Mouse (Mus musculus) c-Kit-negative CD71-positive TER-119-positive erythroid progenitor cells, embryonic 14.5 days (primary cell): ENCODE data around the gene Tti1.
"Not testable (repeated sequence)": the region's sequence is repeated elsewhere in the genome, so short reads cannot be mapped to it uniquely, and the experiment has no call there.

Experiments
- DNase-seq: peaks from one replicate; pipeline ENCODE4 v3.0.0-alpha.2; 2013; ENCODE audit warnings: low read depth, low spot score

Tti1 gene

DNA sequence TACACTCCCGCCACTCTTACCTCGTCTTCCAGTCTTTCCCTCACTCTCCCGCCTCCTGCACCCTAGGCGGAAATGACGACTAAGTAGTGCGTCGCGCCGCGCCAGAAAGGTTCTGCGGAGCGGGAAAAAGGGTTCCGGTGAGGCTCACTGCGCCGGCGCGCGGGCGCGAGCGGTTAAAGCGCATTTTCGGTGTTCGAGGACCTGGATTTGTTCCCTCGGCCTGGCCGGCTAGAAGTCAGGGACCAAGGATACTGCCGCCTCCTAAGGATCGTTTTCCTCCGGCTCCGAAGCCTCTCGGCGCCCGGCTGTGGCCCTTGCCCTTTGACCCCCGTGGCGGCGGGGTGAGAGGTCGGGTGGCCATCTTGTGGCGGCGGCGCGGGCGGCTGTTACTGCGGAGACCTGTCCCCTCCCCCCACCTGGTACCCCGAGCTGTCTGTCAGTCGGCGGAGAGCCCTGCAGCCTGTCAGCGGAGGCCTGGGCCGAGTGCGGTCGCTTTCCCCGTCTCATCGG lies at the start of gene Tti1, which contains the start of gene Rprd1b:
Tti1 (minus strand) TSS at position 80 of the 510 bp plus-strand sequence.
Rprd1b (plus strand) TSS at position 144 of the 510 bp plus-strand sequence.
- peak; percentile 92 for DNase-seq

DNA sequence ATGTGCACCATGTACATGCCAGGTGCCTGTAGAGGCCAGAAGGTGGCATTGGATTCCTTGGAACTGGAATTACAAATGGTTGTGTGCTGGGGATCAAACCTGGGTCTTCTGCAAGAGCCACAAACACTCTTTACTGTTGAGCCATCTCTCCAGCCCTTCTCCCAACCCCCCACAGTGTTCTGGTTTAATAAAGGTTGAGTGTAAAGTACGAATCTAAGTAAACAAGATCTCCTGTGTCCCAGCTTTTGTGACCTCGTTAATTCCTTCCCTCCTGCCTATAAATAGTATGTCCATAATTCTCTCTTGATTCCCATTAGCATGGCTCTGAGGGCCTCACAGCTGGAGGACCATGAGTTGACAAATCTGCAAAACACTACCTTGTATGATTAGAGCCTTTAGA lies 49.7 kb upstream of the Tti1 start:
- DNase-seq: no peak

DNA sequence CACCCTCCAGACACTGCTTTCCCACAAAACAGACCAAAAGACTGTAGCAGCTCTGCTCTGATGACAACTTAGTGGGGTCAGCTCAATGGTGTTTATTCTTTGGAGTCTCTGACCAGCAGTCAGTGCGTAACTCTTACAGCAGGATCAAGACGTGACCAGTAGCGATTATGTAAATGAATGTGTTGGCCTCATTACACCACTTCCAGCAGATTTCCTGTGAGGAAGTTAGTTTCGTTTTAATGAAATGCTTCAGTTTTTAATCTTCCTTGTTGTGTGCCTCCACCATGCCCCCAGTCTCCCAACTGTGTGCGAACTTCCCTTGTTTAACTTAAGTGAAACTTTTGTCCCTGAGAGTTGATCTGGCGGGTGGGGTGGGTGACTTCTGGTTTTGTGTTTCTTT lies 48.5 kb upstream of the Tti1 start:
- DNase-seq: no peak

GRCm38 (mm10) chr2:158074835-158075234 lies 46.6 kb upstream of the Tti1 start:
- no peak for DNase-seq

- no peak for DNase-seq
These were observed 43.4 kb upstream of the Tti1 start for GRCm38 (mm10) chr2:158071633-158071995.

GRCm38 (mm10) chr2:158070885-158071632 lies 42.8 kb upstream of the Tti1 start:
- DNase-seq: no peak

- DNase-seq: no peak
These were observed 40.3 kb upstream of the Tti1 start for GRCm38 (mm10) chr2:158068444-158068971.

DNA sequence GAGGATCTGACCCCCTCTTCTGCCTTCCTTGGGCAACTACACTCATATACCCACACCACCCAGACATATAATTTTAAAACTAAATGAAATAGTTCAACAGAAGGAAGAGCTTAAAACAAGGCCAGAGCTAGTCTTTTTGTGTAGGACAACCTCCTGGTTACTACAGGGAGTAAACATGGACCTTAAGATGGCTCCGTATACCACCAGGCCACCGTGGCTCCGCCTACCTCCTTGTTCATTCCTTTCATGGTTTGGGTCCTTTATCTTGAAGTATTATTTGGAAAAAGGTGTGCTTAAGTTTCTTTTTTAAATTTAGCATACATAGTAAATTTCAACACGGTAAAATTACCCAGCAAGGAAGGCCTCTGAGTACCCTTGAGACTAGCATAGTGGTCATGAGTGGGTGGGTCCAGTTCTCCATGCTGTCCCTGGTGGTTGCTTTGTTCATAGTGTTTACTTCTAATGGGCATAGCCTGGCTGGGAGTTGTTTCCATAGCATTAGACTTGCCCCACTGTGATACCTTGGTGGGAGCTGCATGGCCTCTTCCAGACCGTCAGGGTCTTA lies 39.1 kb upstream of the Tti1 start:
- no peak for DNase-seq

GRCm38 (mm10) chr2:158066456-158066855 lies 38.2 kb upstream of the Tti1 start:
- DNase-seq: no peak

GRCm38 (mm10) chr2:158065064-158065463 lies 36.8 kb upstream of the Tti1 start:
- DNase-seq: no peak

DNA sequence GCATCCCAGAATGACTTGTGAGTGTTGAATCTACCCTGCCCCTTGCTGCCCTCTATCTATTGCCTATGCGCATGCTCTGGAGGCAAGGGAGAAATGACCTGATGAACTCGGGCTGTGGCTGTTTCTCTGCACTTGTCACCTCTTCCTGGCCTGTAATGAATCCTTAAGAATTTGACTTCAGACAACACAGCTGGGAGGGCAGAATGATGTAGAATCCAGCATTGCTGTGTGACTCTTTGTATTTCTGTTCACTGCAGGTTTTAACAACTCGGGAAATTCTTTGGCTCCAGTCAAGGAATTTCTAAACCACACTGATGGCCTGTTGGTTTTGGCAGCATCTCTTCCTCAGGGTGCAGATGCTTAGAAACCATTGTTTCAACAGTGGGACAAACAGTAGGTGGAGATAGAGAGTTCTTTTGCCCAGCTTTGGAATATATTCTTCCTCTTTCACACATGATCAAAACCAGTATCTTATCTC lies 36.4 kb upstream of the Tti1 start:
- no peak for DNase-seq

- DNase-seq: no peak
These were observed 34.8 kb upstream of the Tti1 start for GRCm38 (mm10) chr2:158063036-158063435.

- DNase-seq: no peak
These were observed 31.5 kb upstream of the Tti1 start for GRCm38 (mm10) chr2:158059666-158060105.

DNA sequence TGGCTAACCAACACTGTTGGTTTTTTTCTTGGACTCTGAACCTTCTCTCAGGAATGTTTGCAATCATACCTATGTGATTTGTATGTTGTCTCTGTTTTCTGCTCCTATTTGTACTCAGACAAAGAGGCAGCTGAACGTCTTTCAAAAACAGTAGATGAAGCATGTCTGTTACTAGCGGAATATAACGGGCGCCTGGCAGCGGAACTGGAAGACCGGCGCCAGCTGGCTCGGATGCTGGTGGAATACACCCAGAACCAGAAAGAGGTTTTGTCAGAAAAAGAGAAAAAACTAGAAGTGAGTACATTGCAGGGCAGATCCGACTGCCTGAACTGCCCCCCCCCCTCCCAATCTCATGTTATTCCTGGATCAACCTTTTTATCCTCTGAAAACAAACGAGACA lies 30.3 kb upstream of the Tti1 start:
- DNase-seq: no peak

GRCm38 (mm10) chr2:158057030-158057429 lies 28.8 kb upstream of the Tti1 start:
- no peak for DNase-seq

- DNase-seq: not testable (repeated sequence)
These were observed 27.1 kb upstream of the Tti1 start for GRCm38 (mm10) chr2:158055383-158055782.

GRCm38 (mm10) chr2:158054596-158054995 lies 26.4 kb upstream of the Tti1 start:
- no peak for DNase-seq

DNA sequence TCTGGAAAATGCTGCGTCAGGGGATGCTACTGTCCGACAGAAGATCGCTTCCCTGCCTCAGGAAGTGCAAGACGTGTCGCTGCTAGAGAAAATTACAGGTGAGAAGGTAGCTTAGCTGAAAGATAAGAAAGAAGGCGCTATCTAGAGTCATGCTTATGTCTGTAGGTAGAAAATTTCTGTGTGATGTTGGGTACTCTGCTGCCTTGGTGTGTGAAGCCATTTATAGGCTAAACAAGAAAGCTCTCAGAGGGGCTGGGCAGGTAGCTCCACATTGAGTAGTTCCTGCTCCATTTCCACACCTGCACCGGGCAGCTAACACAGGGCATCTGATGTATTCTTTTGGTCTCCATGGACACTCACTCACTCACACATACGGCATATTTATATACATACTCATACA lies 21.9 kb upstream of the Tti1 start:
- DNase-seq: no peak

DNA sequence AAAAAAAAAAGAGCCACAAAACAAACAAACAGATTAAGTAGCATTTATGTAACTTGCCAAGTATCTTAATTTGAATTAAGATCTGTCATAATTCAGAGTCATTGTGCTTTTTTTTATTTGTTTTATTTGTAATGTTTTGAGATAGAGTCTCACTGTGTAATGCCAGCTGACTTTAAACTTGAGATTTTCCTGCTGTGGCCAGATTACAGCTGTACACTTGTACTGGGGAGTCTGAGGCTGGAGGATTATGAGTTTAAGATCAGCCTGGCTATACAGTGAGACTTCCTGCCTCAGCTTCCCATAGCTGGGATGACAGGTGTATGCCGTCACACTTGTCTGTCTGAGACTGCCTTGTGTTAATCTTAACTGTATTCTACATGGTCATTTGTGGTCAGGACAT lies 20.5 kb upstream of the Tti1 start:
- no peak for DNase-seq

DNA sequence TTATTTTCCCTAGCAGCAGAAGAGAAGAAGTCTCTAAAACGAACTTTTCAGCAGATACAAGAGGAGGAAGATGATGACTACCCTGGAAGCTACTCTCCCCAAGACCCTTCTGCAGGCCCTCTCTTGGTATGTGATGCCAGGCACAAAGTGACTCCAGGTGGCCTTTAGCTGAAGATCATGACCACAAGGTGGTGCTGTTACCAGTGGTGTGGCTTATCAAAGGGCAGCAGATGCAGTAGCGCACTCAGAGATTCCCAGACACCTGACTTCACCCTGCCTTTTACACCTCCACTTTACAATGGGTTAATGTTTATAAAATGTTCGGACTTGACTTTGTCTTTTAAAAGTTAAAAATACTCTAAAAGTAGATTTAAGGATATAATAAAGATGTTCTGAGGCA lies 19.7 kb upstream of the Tti1 start:
- DNase-seq: peak; percentile 69

DNA sequence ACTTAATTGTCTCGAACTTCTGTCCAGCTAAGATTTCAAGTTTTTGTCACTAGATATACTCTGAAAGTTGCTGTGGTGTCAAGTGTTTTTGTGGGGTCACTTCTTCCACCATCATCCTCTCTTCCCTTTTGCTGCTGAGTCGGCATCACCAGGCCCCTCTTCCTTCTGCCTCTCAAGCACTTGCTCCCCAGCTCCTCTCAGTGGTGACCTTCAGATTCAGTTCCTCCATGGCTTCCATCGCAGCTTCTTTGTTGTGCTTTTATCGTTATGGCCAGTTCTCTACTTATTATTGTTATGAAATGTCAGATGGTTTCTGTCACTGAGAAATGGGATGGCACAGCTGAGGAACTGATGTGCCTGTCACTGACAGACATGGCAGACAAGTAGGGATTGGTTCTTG lies 18.0 kb upstream of the Tti1 start:
- no peak for DNase-seq

DNA sequence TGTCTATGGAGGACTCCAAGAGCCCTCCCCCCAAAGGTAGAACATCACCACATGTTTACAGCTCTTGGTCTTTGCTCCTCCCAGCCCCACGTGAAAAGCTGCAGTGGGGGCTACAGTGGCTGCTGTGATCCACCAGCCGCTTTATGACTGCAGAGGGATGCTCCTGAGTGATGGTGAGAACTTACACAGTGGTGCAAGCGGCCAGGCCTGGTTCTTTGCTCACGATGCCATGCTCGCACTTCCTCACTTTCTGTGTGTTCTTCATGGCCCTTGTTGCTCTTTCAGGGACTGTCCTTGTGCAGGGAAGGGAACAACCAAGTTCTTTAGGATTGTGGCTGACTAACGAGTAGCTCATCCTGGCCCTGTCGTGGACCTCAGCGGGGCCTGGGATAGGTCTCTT lies 15.3 kb upstream of the Tti1 start:
- no peak for DNase-seq

- DNase-seq: no peak
These were observed 12.2 kb upstream of the Tti1 start for GRCm38 (mm10) chr2:158040396-158040795.
